Mouse (Mus musculus) limb, embryonic 10.5 days (tissue): ENCODE results near the gene Cfb. TPM values are rescaled to one million over a fixed set of nuclear protein-coding genes. Genes with fewer than 3 reads are reported as not detected.

Experiments used
- DNase-seq: peaks from one replicate; pipeline ENCODE4 v3.0.0-alpha.2; 2017; ENCODE audit warnings: low spot score
- H3K27ac ChIP-seq: fragments of 300-500 bp; sonication (generic); 2 replicates; pipeline ENCODE4 v1.5.1; 2016; ENCODE audit warnings: mild to moderate bottlenecking
- H3K27me3 ChIP-seq: fragments of 300-500 bp; sonication (generic); 2 replicates; pipeline ENCODE4 v1.6.1; 2016; ENCODE audit warnings: low read depth, mild to moderate bottlenecking; ENCODE audit not compliant: poor library complexity, severe bottlenecking
- H3K36me3 ChIP-seq: fragments of 300-500 bp; sonication (generic); 2 replicates; pipeline ENCODE4 v1.6.1; 2016; ENCODE audit warnings: mild to moderate bottlenecking, moderate library complexity
- H3K4me1 ChIP-seq: fragments of 300-500 bp; sonication (generic); 2 replicates; pipeline ENCODE4 v1.6.1; 2016
- H3K4me3 ChIP-seq: fragments of 300-500 bp; sonication (generic); 2 replicates; pipeline ENCODE4 v1.5.1; 2016; ENCODE audit warnings: mild to moderate bottlenecking, moderate library complexity
- H3K9me3 ChIP-seq: fragments of 300-500 bp; sonication (generic); replicated peaks from 2 replicates; pipeline ENCODE4 v1.6.1; 2016; ENCODE audit warnings: mild to moderate bottlenecking
- WGBS: fragments of 180-500 bp; shearing (Covaris S2); methylation state at CpG from one replicate; pipeline ENCODE4 v1.1.7; 2016; 5-methylcytosine and 5-hydroxymethylcytosine counted together
- polyA plus RNA-seq: library from polyadenylated mRNA; unstranded; fragments of >200 nt; fragmentation: Nextera tagmentation; extraction: Ambion mirVana; gene quantifications from 2 replicates; pipeline ENCODE4 v1.2.1, GENCODE M21; 2016

The Cfb gene
- polyA plus RNA-seq, 1 experiment from 2014 or later = 2.5 TPM

- H3K27ac ChIP-seq = peak overlapping the region; percentile 99
- peak overlapping the region; percentile 99 for H3K4me3 ChIP-seq
- H3K36me3 ChIP-seq = peaks cover 21% of the 10 kb centered on the region
- no peaks in the 10 kb centered on the region for H3K9me3 ChIP-seq
- H3K4me1 ChIP-seq = peaks cover 56% of the 10 kb centered on the region
- 94% methylated on average over 15 of the region's 15 CpGs for WGBS
- DNase-seq = no peak
- H3K27me3 ChIP-seq = no peaks in the 10 kb centered on the region
These were observed 33.4 kb upstream of the Cfb start for GRCm38 (mm10) chr17:34895724-34896123.

GRCm38 (mm10) chr17:34894801-34895530 is 32.6 kb upstream of the Cfb start:
- Histone ChIP-seq H3K36me3 (peaks cover 18% of the 10 kb centered on the region), H3K4me3 (peak overlapping the region; percentile 99), H3K9me3 (no peaks in the 10 kb centered on the region), H3K27ac (peak overlapping the region; percentile 99), H3K27me3 (no peaks in the 10 kb centered on the region), H3K4me1 (peaks cover 50% of the 10 kb centered on the region)
- WGBS = 10% methylated on average over 51 of the region's 51 CpGs
- peak; percentile 63 for DNase-seq

GRCm38 (mm10) chr17:34894074-34894597 is 31.8 kb upstream of the Cfb start:
- no peaks in the 10 kb centered on the region for H3K9me3 ChIP-seq
- peak; percentile 97 for DNase-seq
- under 1% methylated on average over 35 of the region's 51 CpGs for WGBS
- H3K4me1 ChIP-seq = peaks cover 43% of the 10 kb centered on the region
- H3K4me3 ChIP-seq = peak overlapping the region; percentile 99
- peaks cover 18% of the 10 kb centered on the region for H3K36me3 ChIP-seq
- peak overlapping the region; percentile 99 for H3K27ac ChIP-seq
- H3K27me3 ChIP-seq = no peaks in the 10 kb centered on the region

GRCm38 (mm10) chr17:34893072-34893824 is 30.9 kb upstream of the Cfb start:
- Histone ChIP-seq H3K27me3 (no peaks in the 10 kb centered on the region), H3K36me3 (peaks cover 18% of the 10 kb centered on the region), H3K4me1 (peaks cover 42% of the 10 kb centered on the region), H3K27ac (peak overlapping the region; percentile 99), H3K9me3 (no peaks in the 10 kb centered on the region), H3K4me3 (peak overlapping the region; percentile 99)
- no peak for DNase-seq
- WGBS = 77% methylated on average over 12 of the region's 12 CpGs

GRCm38 (mm10) chr17:34891377-34891776 is 29.1 kb upstream of the Cfb start:
- Histone ChIP-seq H3K9me3 (no peaks in the 10 kb centered on the region), H3K36me3 (peaks cover 12% of the 10 kb centered on the region), H3K4me1 (peaks cover 25% of the 10 kb centered on the region), H3K27me3 (no peaks in the 10 kb centered on the region), H3K4me3 (no peak overlapping the region), H3K27ac (no peak overlapping the region)
- WGBS = 93% methylated on average over 2 of the region's 2 CpGs
- DNase-seq = no peak

GRCm38 (mm10) chr17:34890074-34890743 is 27.9 kb upstream of the Cfb start:
- Histone ChIP-seq H3K9me3 (no peaks in the 10 kb centered on the region), H3K27ac (no peak overlapping the region), H3K36me3 (peaks cover under 1% of the 10 kb centered on the region; the same call in 1 of the 2 replicates), H3K27me3 (no peaks in the 10 kb centered on the region), H3K4me1 (peaks cover 13% of the 10 kb centered on the region), H3K4me3 (no peak overlapping the region)
- DNase-seq = no peak
- 90% methylated on average over 12 of the region's 12 CpGs for WGBS

GRCm38 (mm10) chr17:34887942-34888341 is 25.6 kb upstream of the Cfb start:
- no peaks in the 10 kb centered on the region for H3K9me3 ChIP-seq
- no peaks in the 10 kb centered on the region for H3K36me3 ChIP-seq
- no peak overlapping the region for H3K4me3 ChIP-seq
- 90% methylated on average over 5 of the region's 5 CpGs for WGBS
- H3K27ac ChIP-seq = no peak overlapping the region
- peaks cover 10% of the 10 kb centered on the region; the same call in 1 of the 2 replicates for H3K27me3 ChIP-seq
- DNase-seq = no peak
- peaks cover 8% of the 10 kb centered on the region for H3K4me1 ChIP-seq

- H3K36me3 ChIP-seq = no peaks in the 10 kb centered on the region
- H3K9me3 ChIP-seq = no peaks in the 10 kb centered on the region
- H3K4me3 ChIP-seq = no peak overlapping the region
- no peak for DNase-seq
- WGBS = 85% methylated on average over 3 of the region's 3 CpGs
- H3K27me3 ChIP-seq = peaks cover 27% of the 10 kb centered on the region
- no peak overlapping the region for H3K27ac ChIP-seq
- peaks cover 15% of the 10 kb centered on the region for H3K4me1 ChIP-seq
These were observed 23.3 kb upstream of the Cfb start for GRCm38 (mm10) chr17:34885615-34886014.

- DNase-seq = no peak
- Histone ChIP-seq H3K4me3 (no peak overlapping the region), H3K9me3 (no peaks in the 10 kb centered on the region), H3K4me1 (peaks cover 17% of the 10 kb centered on the region), H3K27me3 (peaks cover 29% of the 10 kb centered on the region), H3K27ac (no peak overlapping the region), H3K36me3 (no peaks in the 10 kb centered on the region)
- 86% methylated on average over 6 of the region's 6 CpGs for WGBS
These were observed 22.4 kb upstream of the Cfb start for GRCm38 (mm10) chr17:34884704-34885103.

GRCm38 (mm10) chr17:34883332-34883731 is 21.0 kb upstream of the Cfb start:
- no peak overlapping the region for H3K27ac ChIP-seq
- no peak for DNase-seq
- no peaks in the 10 kb centered on the region for H3K36me3 ChIP-seq
- no peak overlapping the region for H3K4me3 ChIP-seq
- no peaks in the 10 kb centered on the region for H3K9me3 ChIP-seq
- peaks cover 21% of the 10 kb centered on the region for H3K4me1 ChIP-seq
- 75% methylated on average over 3 of the region's 3 CpGs for WGBS
- H3K27me3 ChIP-seq = peaks cover 31% of the 10 kb centered on the region

- Histone ChIP-seq H3K36me3 (no peaks in the 10 kb centered on the region), H3K4me1 (peaks cover 21% of the 10 kb centered on the region), H3K27ac (no peak within 1 kb of the TSS), H3K27me3 (peaks cover 31% of the 10 kb centered on the region), H3K4me3 (peak within 1 kb of the TSS; percentile 22; the same call in 1 of the 2 replicates), H3K9me3 (no peaks in the 10 kb centered on the region)
- no peak for DNase-seq
- WGBS = 12% methylated on average over 15 of the region's 15 CpGs
These were observed 19.5 kb upstream of the Cfb start, which contains the start of gene Gm20547 for GRCm38 (mm10) chr17:34881683-34882310. Gm20547 (minus strand) TSS chr17:34882042.

- Histone ChIP-seq H3K36me3 (no peaks in the 10 kb centered on the region), H3K4me3 (no peak overlapping the region), H3K9me3 (no peaks in the 10 kb centered on the region), H3K4me1 (peaks cover 21% of the 10 kb centered on the region), H3K27me3 (peaks cover 31% of the 10 kb centered on the region), H3K27ac (no peak overlapping the region)
- no peak for DNase-seq
These were observed 18.8 kb upstream of the Cfb start for GRCm38 (mm10) chr17:34881166-34881565.
